Mouse (Mus musculus) kidney, adult 2 months (tissue): ENCODE results near the gene Vmn1r195. TPM values are rescaled to one million over a fixed set of nuclear protein-coding genes. Genes with fewer than 3 reads are reported as not detected.
A peak's percentile ranks its signal among the peaks of the same experiment; 100 is the strongest.
"Not testable (repeated sequence)": the region's sequence is repeated elsewhere in the genome, so short reads cannot be mapped to it uniquely, and the experiment has no call there.

Source experiments
- DNase-seq: peaks from one replicate; pipeline ENCODE4 v3.0.0; 2021
- H3K27ac ChIP-seq: fragments of 200-500 bp; 2 replicates; pipeline ENCODE4 v1.5.1; 2012; ENCODE audit warnings: low read depth, low read length, control low read depth, inconsistent platforms; ENCODE audit not compliant: insufficient read depth
- H3K27me3 ChIP-seq: fragments of 200-500 bp; replicated peaks from 2 replicates; pipeline ENCODE4 v1.6.1; 2012; ENCODE audit warnings: mild to moderate bottlenecking, moderate library complexity, low read length, inconsistent platforms; ENCODE audit not compliant: control insufficient read depth, insufficient read depth
- H3K36me3 ChIP-seq: fragments of 200-500 bp; 2 replicates; pipeline ENCODE4 v1.6.1; 2012; ENCODE audit warnings: mild to moderate bottlenecking, moderate library complexity, low read length, inconsistent platforms; ENCODE audit not compliant: control insufficient read depth, insufficient read depth
- H3K4me1 ChIP-seq: fragments of 200-500 bp; 2 replicates; pipeline ENCODE4 v1.6.1; 2011; ENCODE audit warnings: low read length; ENCODE audit not compliant: control insufficient read depth, insufficient read depth
- H3K4me3 ChIP-seq: fragments of 200-500 bp; 2 replicates; pipeline ENCODE4 v1.5.1; 2011; ENCODE audit warnings: mild to moderate bottlenecking, low read depth, low read length, control low read depth; ENCODE audit not compliant: insufficient read depth
- CTCF ChIP-seq: fragments of 200-500 bp; conservative IDR thresholded peaks from 2 replicates; pipeline ENCODE4 v1.5.1; 2011; ENCODE audit warnings: low read depth, mild to moderate bottlenecking, control low read depth, low read length, moderate library complexity, mixed read lengths; ENCODE audit not compliant: insufficient read depth, insufficient read length
- POLR2A ChIP-seq: fragments of 200-500 bp; IDR thresholded peaks from one replicate; pipeline ENCODE4 v1.6.1; 2011; ENCODE audit warnings: low read depth, low read length, control low read depth
- WGBS: fragments of 180-500 bp; shearing (Covaris S2); methylation state at CpG from one replicate; pipeline ENCODE4 v1.1.7; 2018; 5-methylcytosine and 5-hydroxymethylcytosine counted together
- polyA plus RNA-seq: library from polyadenylated mRNA; depleted of rRNA; stranded (reverse); fragments of >200 nt; gene quantifications from 2 replicates; pipeline ENCODE4 v1.2.3, GENCODE M21; 2012; rRNA removed

Gene Vmn1r195
- polyA plus RNA-seq = not detected in 2 replicates

DNA sequence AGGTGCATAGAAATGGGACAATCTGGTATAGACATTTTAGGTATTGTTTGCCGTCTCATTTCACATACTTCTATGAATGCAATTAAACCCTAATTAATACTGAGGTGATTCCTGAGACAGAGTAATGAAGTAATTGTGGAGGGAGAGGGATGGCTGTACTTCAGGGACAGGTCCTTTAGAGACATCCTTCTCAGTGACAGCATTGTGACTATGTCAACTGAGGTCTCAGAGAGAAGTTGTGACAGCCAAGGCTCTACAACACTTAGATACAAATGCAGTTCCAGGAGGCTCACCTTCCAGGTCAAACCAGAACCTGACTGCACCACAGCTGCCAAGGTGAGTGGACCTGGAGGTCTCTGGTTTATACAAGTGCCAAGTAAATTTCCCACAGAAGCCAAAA lies at the start of gene Vmn1r195:
Vmn1r195 (plus strand) TSS at position 301 of the 400 bp plus-strand sequence.
- not testable (repeated sequence) for H3K36me3 ChIP-seq, H3K27me3 ChIP-seq, H3K4me1 ChIP-seq, DNase-seq, H3K4me3 ChIP-seq, H3K27ac ChIP-seq
- WGBS = 96% methylated on average over 1 of the region's 1 CpGs

DNA sequence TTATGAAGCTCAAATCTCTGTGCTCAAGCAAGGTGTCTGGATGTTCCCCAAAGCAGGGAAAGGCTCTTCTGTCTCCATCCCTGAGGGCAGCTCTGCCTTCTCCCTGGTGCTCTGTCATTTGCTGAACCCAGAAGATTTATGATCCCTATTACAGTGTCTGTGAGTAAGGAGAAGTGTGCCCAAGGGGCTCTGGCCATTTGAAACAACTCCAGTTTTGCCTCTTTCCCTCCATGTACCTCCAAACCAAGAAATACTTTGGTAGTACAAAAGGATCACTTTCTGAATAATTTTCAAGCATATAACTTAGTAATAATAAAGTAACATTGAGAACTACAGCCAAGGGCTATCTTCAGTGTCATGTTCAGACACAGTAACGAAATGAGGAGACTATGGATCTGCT lies 47.3 kb upstream of the Vmn1r195 start, which contains the start of gene Vmn1r193:
Vmn1r193 (minus strand) TSS at position 101 of the 400 bp plus-strand sequence.
- DNase-seq, H3K27me3 ChIP-seq, H3K4me3 ChIP-seq, H3K27ac ChIP-seq, H3K36me3 ChIP-seq, H3K4me1 ChIP-seq: not testable (repeated sequence)
- WGBS = 71% methylated on average over 1 of the region's 1 CpGs

DNA sequence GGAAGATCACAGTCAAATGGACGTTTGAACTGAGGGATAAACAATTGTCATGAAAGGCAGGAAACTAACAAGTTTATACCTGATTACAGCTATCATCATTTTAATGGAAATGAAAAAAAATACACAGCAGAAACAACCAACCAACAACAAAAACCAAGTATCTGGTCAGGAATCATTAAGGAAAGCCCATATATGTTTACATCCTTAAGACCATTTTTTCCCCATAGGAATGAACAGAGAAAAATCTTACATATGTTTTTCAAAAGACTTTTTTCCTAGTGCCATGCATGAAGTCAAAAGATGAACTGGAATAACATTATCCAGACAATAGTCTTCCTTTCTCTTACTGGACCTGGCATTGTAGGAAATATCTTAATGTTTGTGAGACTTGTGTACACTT lies 26.4 kb upstream of the Vmn1r195 start, which contains the start of gene Vmn1r194:
Vmn1r194 (plus strand) TSS at position 301 of the 400 bp plus-strand sequence.
- H3K4me1 ChIP-seq = no peaks in the 10 kb centered on the region
- DNase-seq = no peak

DNA sequence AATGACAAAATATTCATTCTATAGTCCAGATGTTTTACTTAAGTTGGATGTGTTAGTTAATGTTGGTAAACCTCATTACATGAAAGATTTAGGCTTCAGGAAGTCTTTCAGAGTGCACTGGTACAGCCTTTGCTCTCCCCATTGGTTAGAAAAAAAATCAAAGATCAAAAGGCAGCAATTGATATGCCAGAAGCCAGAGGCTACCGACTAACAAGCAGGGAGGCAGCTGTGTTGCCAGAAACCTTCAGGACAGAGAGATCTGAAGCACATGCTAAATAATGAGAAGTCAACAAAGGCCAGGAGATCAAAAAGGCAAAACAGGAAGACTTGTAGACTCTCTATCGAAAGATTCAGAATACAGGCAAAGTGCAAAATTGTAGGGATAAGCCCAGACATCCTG lies 1.4 kb downstream of the Vmn1r195 start:
- Histone ChIP-seq H3K27ac (no peak overlapping the region), H3K27me3 (no peaks in the 10 kb centered on the region), H3K36me3 (no peaks in the 10 kb centered on the region), H3K4me1 (no peaks in the 10 kb centered on the region), H3K4me3 (no peak overlapping the region)
- no peak for DNase-seq
- 28% methylated on average over 2 of the region's 2 CpGs for WGBS
- TF ChIP-seq CTCF (no peak), POLR2A (no peak)

More for the DNA sequence above, 26.4 kb upstream of the Vmn1r195 start, which contains the start of gene Vmn1r194:
- Histone ChIP-seq H3K27me3 (no peaks in the 10 kb centered on the region), H3K4me3 (no peak within 1 kb of the TSS), H3K36me3 (no peaks in the 10 kb centered on the region), H3K27ac (no peak within 1 kb of the TSS)
- TF ChIP-seq CTCF = no peak
- no peak for TF ChIP-seq POLR2A
- WGBS = 43% methylated on average over 1 of the region's 1 CpGs

DNA sequence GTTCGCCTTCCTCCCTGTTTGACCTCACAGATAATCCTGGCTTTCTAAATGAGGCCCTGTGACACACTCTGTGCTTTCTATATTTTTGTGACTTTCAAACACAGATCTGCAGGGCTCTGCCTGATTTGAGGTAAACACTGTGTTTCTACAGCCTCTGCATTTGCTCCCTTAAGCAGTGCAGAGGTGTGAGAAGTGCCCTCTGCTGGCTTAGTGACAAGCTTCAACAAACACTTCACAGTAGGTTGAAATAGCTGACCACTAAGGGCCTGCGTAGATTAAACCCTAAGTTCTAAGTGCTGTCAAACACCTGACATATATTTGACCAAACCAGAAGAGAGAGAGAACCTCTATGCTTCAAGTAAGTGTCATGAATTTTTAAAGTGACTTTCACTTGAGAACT lies 14.3 kb downstream of the Vmn1r195 start:
- 66% methylated on average over 2 of the region's 2 CpGs for WGBS
- no peaks in the 10 kb centered on the region for H3K4me1 ChIP-seq
- no peaks in the 10 kb centered on the region for H3K27me3 ChIP-seq
- H3K36me3 ChIP-seq = no peaks in the 10 kb centered on the region
- no peak for DNase-seq
- no peak overlapping the region for H3K4me3 ChIP-seq
- no peak for TF ChIP-seq POLR2A
- TF ChIP-seq CTCF = 0 out of 2 replicates have a peak, but pooled peaks have one; percentile 3
- H3K27ac ChIP-seq = no peak overlapping the region

DNA sequence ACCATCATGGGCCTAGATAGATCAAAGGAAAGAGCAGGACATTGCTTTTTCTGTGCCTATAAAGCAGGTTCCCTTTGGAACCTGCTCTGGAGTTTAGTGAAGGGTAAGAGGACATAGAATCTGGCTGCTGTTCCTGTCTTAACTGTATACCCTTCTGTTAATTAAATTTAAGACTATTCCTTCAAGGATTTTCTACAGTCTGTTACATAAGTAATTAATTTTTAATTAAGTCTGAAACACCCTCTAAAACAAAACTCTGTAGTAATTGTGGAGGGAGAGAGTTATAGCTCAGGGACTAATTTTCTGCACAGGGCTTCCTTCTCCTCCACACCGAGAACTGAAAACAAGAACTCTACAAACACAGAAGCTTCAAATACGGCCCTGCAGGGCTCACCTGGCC lies 19.3 kb downstream of the Vmn1r195 start, which contains the start of gene Vmn1r196:
Vmn1r196 (plus strand) TSS at position 301 of the 400 bp plus-strand sequence.
- TF ChIP-seq POLR2A = no peak
- TF ChIP-seq CTCF = no peak
- DNase-seq = no peak
- Histone ChIP-seq H3K36me3 (no peaks in the 10 kb centered on the region), H3K27ac (no peak within 1 kb of the TSS), H3K27me3 (no peaks in the 10 kb centered on the region), H3K4me3 (no peak within 1 kb of the TSS), H3K4me1 (no peaks in the 10 kb centered on the region)
- WGBS = 58% methylated on average over 2 of the region's 2 CpGs

DNA sequence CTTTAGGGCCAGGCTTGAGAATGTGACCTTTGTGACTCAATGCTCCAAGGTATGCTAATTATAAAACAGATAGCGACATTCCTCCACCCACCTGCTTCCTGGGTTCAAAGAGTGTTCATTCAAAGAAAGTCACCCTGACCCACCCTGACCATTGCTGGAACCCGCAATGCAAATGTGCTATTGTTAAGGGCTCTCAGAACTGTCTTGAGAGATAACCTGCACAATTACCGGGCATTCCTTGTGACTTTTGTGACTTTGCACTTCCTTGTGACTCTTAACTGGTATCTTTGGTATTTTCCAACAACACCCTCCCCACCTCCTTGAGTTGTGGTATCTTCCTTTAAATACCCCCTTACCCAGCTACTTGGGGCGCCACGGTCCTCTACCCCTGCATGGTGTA lies 37.8 kb downstream of the Vmn1r195 start:
- WGBS = 88% methylated on average over 5 of the region's 5 CpGs
- not testable (repeated sequence) for H3K4me1 ChIP-seq

DNA sequence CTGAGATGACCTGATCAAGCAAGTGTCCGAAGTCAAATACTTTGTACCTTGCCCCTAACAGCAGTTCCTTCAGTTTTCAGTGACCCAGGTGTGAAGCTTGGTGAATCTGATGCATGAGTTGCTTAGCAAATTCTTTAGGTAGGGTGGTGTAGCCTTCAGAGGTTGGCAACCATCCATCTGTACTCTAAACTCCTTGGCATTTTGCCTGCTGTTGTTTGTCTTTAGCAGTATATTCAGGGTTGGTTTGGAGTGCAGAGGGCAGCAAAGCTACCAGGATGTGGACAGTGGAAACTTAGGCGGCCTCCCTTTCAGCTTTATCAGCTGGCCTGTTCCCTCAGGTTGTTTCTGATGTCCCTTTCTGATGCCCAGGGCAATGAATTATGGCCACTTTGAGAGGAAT lies 45.0 kb downstream of the Vmn1r195 start:
- 42% methylated on average over 2 of the region's 2 CpGs for WGBS
- DNase-seq = peak; percentile 9
- TF ChIP-seq CTCF (no peak), POLR2A (no peak)
- H3K4me1 ChIP-seq = no peaks in the 10 kb centered on the region
- H3K27ac ChIP-seq = no peak overlapping the region
- H3K27me3 ChIP-seq = no peaks in the 10 kb centered on the region
- H3K4me3 ChIP-seq = no peak overlapping the region
- no peaks in the 10 kb centered on the region for H3K36me3 ChIP-seq

More for the DNA sequence above, 37.8 kb downstream of the Vmn1r195 start:
- not testable (repeated sequence) for DNase-seq, H3K27ac ChIP-seq, H3K36me3 ChIP-seq, H3K27me3 ChIP-seq, H3K4me3 ChIP-seq
